Mouse (Mus musculus): ENCODE data around the gene Cd160.

DNA sequence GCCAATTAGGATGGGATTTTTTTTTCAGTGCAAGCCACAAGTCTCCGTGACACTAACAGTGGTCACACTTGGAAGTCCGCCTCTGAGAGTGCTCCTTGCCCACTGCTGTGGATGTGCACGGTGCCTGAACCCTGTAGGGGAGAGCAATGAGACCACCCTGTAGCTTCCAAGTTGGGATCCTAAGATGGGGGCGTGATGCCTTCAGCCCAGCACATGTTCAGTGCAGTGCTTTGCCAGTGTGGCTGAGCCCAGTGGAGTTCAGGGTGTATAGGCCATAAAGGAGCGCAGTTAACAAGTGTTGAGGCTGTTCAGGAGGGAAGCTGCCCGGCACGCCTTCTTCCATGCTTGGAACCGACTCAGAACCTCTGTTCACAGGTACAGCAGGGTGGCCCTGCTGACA lies 39.4 kb upstream of the Cd160 start:
- TF ChIP-seq CTCF (conservative IDR thresholded peaks at IDR 0.05 in 1 of 2, IDR thresholded peaks at IDR 0.05 in 1 of 2; ENCODE audit: low read depth in 2 of 2, low read length in 2 of 2) (no peak), HCFC1 (IDR thresholded peaks at IDR 0.05; ENCODE audit: low read depth, low read length) (no peak), SMC3 (IDR thresholded peaks at IDR 0.05; ENCODE audit: low read depth, low read length) (no peak), MYC (IDR thresholded peaks at IDR 0.05; ENCODE audit: low read depth, low read length) (no peak), RCOR1 (conservative IDR thresholded peaks at IDR 0.05; ENCODE audit: low read depth, low read length) (no peak), TCF12 (IDR thresholded peaks at IDR 0.05; ENCODE audit: low read depth, low read length) (no peak), POLR2A (IDR thresholded peaks at IDR 0.05; ENCODE audit: low read depth, low read length) (no peak), SIN3A (IDR thresholded peaks at IDR 0.05; ENCODE audit: low read length) (no peak)

Measured in CH12.LX (cell line).